Mouse (Mus musculus): ENCODE data around the gene Kif17.

Gene Kif17

GRCm38 (mm10) chr4:138250088-138250960 lies at the start of gene Kif17, which contains the start of gene Sh2d5:
TSS of gene Kif17 (plus strand) at chr4:138250435.
TSS of gene Sh2d5 (plus strand) at chr4:138250403.
- peak; percentile 94 for DNase-seq (ENCODE audit: low spot score)

GRCm38 (mm10) chr4:138200769-138201168 lies 49.5 kb upstream of the Kif17 start:
- DNase-seq (ENCODE audit: low spot score), result no peak

GRCm38 (mm10) chr4:138201696-138202095 lies 48.5 kb upstream of the Kif17 start:
- DNase-seq (ENCODE audit: low spot score), result no peak

GRCm38 (mm10) chr4:138210116-138210515 lies 40.1 kb upstream of the Kif17 start:
- DNase-seq (ENCODE audit: low spot score), result no peak

GRCm38 (mm10) chr4:138213861-138214260 lies 36.4 kb upstream of the Kif17 start:
- peak; percentile 51 for DNase-seq (ENCODE audit: low spot score)

GRCm38 (mm10) chr4:138215671-138216199 lies 34.5 kb upstream of the Kif17 start:
- peak; percentile 61 for DNase-seq (ENCODE audit: low spot score)

GRCm38 (mm10) chr4:138216200-138216890 lies 33.9 kb upstream of the Kif17 start, which contains the start of gene Hp1bp3:
TSS of gene Hp1bp3 (plus strand) at chr4:138216296.
- DNase-seq (ENCODE audit: low spot score), result peak; percentile 82

GRCm38 (mm10) chr4:138216891-138217392 lies 33.3 kb upstream of the Kif17 start:
- DNase-seq (ENCODE audit: low spot score), result peak; percentile 98

GRCm38 (mm10) chr4:138217441-138217840 lies 32.8 kb upstream of the Kif17 start:
- DNase-seq (ENCODE audit: low spot score), result peak; percentile 46

GRCm38 (mm10) chr4:138217951-138218685 lies 32.1 kb upstream of the Kif17 start:
- no peak for DNase-seq (ENCODE audit: low spot score)

GRCm38 (mm10) chr4:138219331-138219730 lies 30.9 kb upstream of the Kif17 start:
- DNase-seq (ENCODE audit: low spot score), result no peak

GRCm38 (mm10) chr4:138220761-138221160 lies 29.5 kb upstream of the Kif17 start:
- DNase-seq (ENCODE audit: low spot score), result no peak

GRCm38 (mm10) chr4:138221406-138221805 lies 28.8 kb upstream of the Kif17 start:
- no peak for DNase-seq (ENCODE audit: low spot score)

- no peak for DNase-seq (ENCODE audit: low spot score)
These were observed 27.8 kb upstream of the Kif17 start for GRCm38 (mm10) chr4:138222396-138222795.

- no peak for DNase-seq (ENCODE audit: low spot score)
These were observed 26.6 kb upstream of the Kif17 start for GRCm38 (mm10) chr4:138223623-138224022.

GRCm38 (mm10) chr4:138246756-138247665 lies 3.2 kb upstream of the Kif17 start:
- DNase-seq (ENCODE audit: low spot score), result peak; percentile 60

GRCm38 (mm10) chr4:138251819-138252218 lies 1.6 kb downstream of the Kif17 start:
- peak; percentile 77 for DNase-seq (ENCODE audit: low spot score)

- DNase-seq (ENCODE audit: low spot score), result no peak
These were observed 2.0 kb downstream of the Kif17 start for GRCm38 (mm10) chr4:138252231-138252630.

- no peak for DNase-seq (ENCODE audit: low spot score)
These were observed 7.0 kb downstream of the Kif17 start for GRCm38 (mm10) chr4:138257116-138257687.

GRCm38 (mm10) chr4:138258663-138259062 lies 8.4 kb downstream of the Kif17 start:
- DNase-seq (ENCODE audit: low spot score), result no peak

All from MN1 (cell line).